Mouse (Mus musculus) left cerebral cortex, adult 2 months (tissue): Measurements from ENCODE around the gene Slc24a4. TPM values are rescaled to one million over a fixed set of nuclear protein-coding genes. Genes with fewer than 3 reads are reported as not detected.

ENCODE experiments used
- DNase-seq, 2 experiments: peaks; one replicate each; pipeline ENCODE4 v3.0.0; 2021 to 2022; ENCODE audit warnings: low spot score in 2 of 2, mixed read lengths in 1 of 2; ENCODE audit errors: extremely low spot score in 1 of 2
- H3K27ac ChIP-seq: fragments of 200-600 bp; 2 replicates; pipeline ENCODE4 v1.8.1; 2022
- H3K4me3 ChIP-seq: fragments of 200-600 bp; 2 replicates; pipeline ENCODE4 v1.8.1; 2022
- CTCF ChIP-seq: fragments of 200-600 bp; IDR thresholded peaks from 2 replicates; pipeline ENCODE4 v1.8.1; 2022; ENCODE audit warnings: antibody characterized with exemption, mild to moderate bottlenecking, moderate library complexity
- intact Hi-C: fragments of 180-260 bp; cut with DNase I; formaldehyde crosslinking; loops from one replicate; pipeline ENCODE4 v1.15.1; 2025
- long read RNA-seq, 2 experiments: library from polyadenylated mRNA; stranded (forward); transcript quantifications; one replicate each; pipeline ENCODE4 v2.0.0; 2021; ENCODE audit warnings: borderline mapping rate in 2 of 2
- total RNA-seq, 2 experiments: library from RNA; stranded (reverse); gene quantifications; 2 replicates each; pipeline ENCODE4 v1.2.3; 2021

The Slc24a4 gene
- total RNA-seq = 10 to 100 TPM; 46.4 to 47.2 TPM
- long read RNA-seq, experiment 1, transcript Slc24a4-203 (17 exons, 1,955 nt) = major isoform, 6 of 10 reads
- long read RNA-seq, experiment 1, partial matches to known transcripts = 0 of 10 reads
- long read RNA-seq, experiment 1, other reads (novel, unspliced or antisense) = 4 of 10 reads
- long read RNA-seq, experiment 2, transcript Slc24a4-203 (17 exons, 1,955 nt) = major isoform, 7 of 10 reads
- long read RNA-seq, experiment 2, partial matches to known transcripts = 0 of 10 reads
- long read RNA-seq, experiment 2, other reads (novel, unspliced or antisense) = 3 of 10 reads

GRCm38 (mm10) chr12:102128081-102128790, at the start of gene Slc24a4:
Gene Slc24a4, plus strand, starts transcription at chr12:102128733.
- TF ChIP-seq CTCF = no peak
- peak; percentile 51 to 54 for DNase-seq
- intact Hi-C loops = no loop called here
- H3K4me3 ChIP-seq = peak within 1 kb of the TSS; percentile 66
- H3K27ac ChIP-seq = peak within 1 kb of the TSS; percentile 87

- no peak overlapping the region for H3K4me3 ChIP-seq
- intact Hi-C loops = no loop called here
Measured at GRCm38 (mm10) chr12:102082648-102083425, 45.7 kb upstream of the Slc24a4 start.

GRCm38 (mm10) chr12:102090535-102090934, 38.0 kb upstream of the Slc24a4 start:
- no peak for DNase-seq
- intact Hi-C loops = no loop called here
- no peak for TF ChIP-seq CTCF
- Histone ChIP-seq H3K27ac (no peak overlapping the region), H3K4me3 (no peak overlapping the region)

More at GRCm38 (mm10) chr12:102082648-102083425, 45.7 kb upstream of the Slc24a4 start:
- TF ChIP-seq CTCF = no peak
- no peak overlapping the region for H3K27ac ChIP-seq
- DNase-seq = no peak

GRCm38 (mm10) chr12:102092342-102093094, 36.0 kb upstream of the Slc24a4 start:
- intact Hi-C loops = no loop called here
- TF ChIP-seq CTCF = no peak
- no peak overlapping the region for H3K4me3 ChIP-seq
- H3K27ac ChIP-seq = no peak overlapping the region
- DNase-seq = no peak

GRCm38 (mm10) chr12:102105990-102106389, 22.5 kb upstream of the Slc24a4 start:
- Histone ChIP-seq H3K4me3 (no peak overlapping the region), H3K27ac (no peak overlapping the region)
- no peak for DNase-seq
- no peak for TF ChIP-seq CTCF
- intact Hi-C loops = no loop called here

GRCm38 (mm10) chr12:102108851-102109250, 19.7 kb upstream of the Slc24a4 start:
- intact Hi-C loops = no loop called here
- Histone ChIP-seq H3K4me3 (no peak overlapping the region), H3K27ac (no peak overlapping the region)
- TF ChIP-seq CTCF = no peak
- DNase-seq = no peak

GRCm38 (mm10) chr12:102112491-102112890, 16.0 kb upstream of the Slc24a4 start:
- DNase-seq = no peak
- TF ChIP-seq CTCF = no peak
- intact Hi-C loops = no loop called here
- no peak overlapping the region for H3K4me3 ChIP-seq
- no peak overlapping the region for H3K27ac ChIP-seq

- intact Hi-C loops = no loop called here
- H3K27ac ChIP-seq = no peak overlapping the region
- DNase-seq = no peak
- H3K4me3 ChIP-seq = no peak overlapping the region
- TF ChIP-seq CTCF = no peak
Measured at GRCm38 (mm10) chr12:102112901-102113300, 15.6 kb upstream of the Slc24a4 start.

- no peak for DNase-seq
- TF ChIP-seq CTCF = no peak
- H3K4me3 ChIP-seq = no peak overlapping the region
- intact Hi-C loops = no loop called here
- no peak overlapping the region for H3K27ac ChIP-seq
Measured at GRCm38 (mm10) chr12:102113391-102113790, 15.1 kb upstream of the Slc24a4 start.

GRCm38 (mm10) chr12:102116580-102116979, 12.0 kb upstream of the Slc24a4 start:
- TF ChIP-seq CTCF = no peak
- intact Hi-C loops = no loop called here
- Histone ChIP-seq H3K27ac (no peak overlapping the region), H3K4me3 (no peak overlapping the region)
- DNase-seq = no peak

GRCm38 (mm10) chr12:102118014-102118413, 10.5 kb upstream of the Slc24a4 start:
- Histone ChIP-seq H3K4me3 (no peak overlapping the region), H3K27ac (no peak overlapping the region)
- no peak for DNase-seq
- intact Hi-C loops = no loop called here
- TF ChIP-seq CTCF = no peak
